Mouse (Mus musculus) bone marrow, adult 2 months (tissue): Measurements from ENCODE around the gene Arid4b.

Experiments used
- CTCF ChIP-seq: fragments of 200-500 bp; IDR thresholded peaks from 2 replicates; pipeline ENCODE4 v1.5.1; 2011; ENCODE audit warnings: low read length, control low read depth; ENCODE audit not compliant: control insufficient read depth, insufficient read depth
- POLR2A ChIP-seq: fragments of 200-500 bp; IDR thresholded peaks from 2 replicates; pipeline ENCODE4 v1.6.1; 2011; ENCODE audit warnings: low read depth, mild to moderate bottlenecking, control low read depth, low read length, borderline replicate concordance; ENCODE audit not compliant: control insufficient read depth

GRCm38 (mm10) chr13:14062209-14063012 lies 621 bp upstream of the Arid4b start:
- TF ChIP-seq CTCF, result no peak
- TF ChIP-seq POLR2A, result no peak
